Mouse (Mus musculus): ENCODE measurements around the gene Dus1l. TPM values are rescaled to one million over a fixed set of nuclear protein-coding genes. Genes with fewer than 3 reads are reported as not detected.
A peak's percentile ranks its signal among the peaks of the same experiment; 100 is the strongest.

Dus1l gene
- polyA plus RNA-seq, 1 experiment from 2014 or later = 66.0 TPM

GRCm38 (mm10) chr11:120829757-120830532 is 33.7 kb upstream of the Dus1l start:
- peaks cover 7% of the 10 kb centered on the region for H3K4me1 ChIP-seq (replicated peaks; ENCODE audit: insufficient read depth, low read length)
- no peak overlapping the region for H3K27ac ChIP-seq
- DNase-seq (ENCODE audit: low spot score) (no peak), ATAC-seq (replicated peaks; ENCODE audit: low FRiP score, low read depth) (no peak)
- H3K36me3 ChIP-seq (ENCODE audit: insufficient read depth, low read length) = 0 out of 2 replicates have a peak, but pooled peaks cover 5% of the 10 kb centered on the region
- WGBS = 85% methylated on average over 10 of the region's 10 CpGs
- TF ChIP-seq CTCF (IDR thresholded peaks at IDR 0.05; ENCODE audit: low read depth) = no peak
- no peak overlapping the region for H3K9ac ChIP-seq (ENCODE audit: low read depth, low read length)
- no peak overlapping the region for H3K4me2 ChIP-seq (ENCODE audit: low read length)
- H3K9me3 ChIP-seq (replicated peaks; ENCODE audit: low read length) = no peaks in the 10 kb centered on the region
- no peaks in the 10 kb centered on the region for H3K27me3 ChIP-seq (ENCODE audit: insufficient read depth, low read length)
- H3K4me3 ChIP-seq (replicated peaks; ENCODE audit: low read depth, low read length) = no peak overlapping the region

GRCm38 (mm10) chr11:120828416-120828815 is 32.2 kb upstream of the Dus1l start:
- no peak for DNase-seq (ENCODE audit: low spot score)
- Histone ChIP-seq H3K36me3 (ENCODE audit: insufficient read depth, low read length) (0 out of 2 replicates have a peak, but pooled peaks cover 5% of the 10 kb centered on the region), H3K27me3 (ENCODE audit: insufficient read depth, low read length) (no peaks in the 10 kb centered on the region), H3K27ac (no peak overlapping the region), H3K4me1 (replicated peaks; ENCODE audit: insufficient read depth, low read length) (peaks cover 10% of the 10 kb centered on the region), H3K4me2 (ENCODE audit: low read length) (no peak overlapping the region), H3K4me3 (replicated peaks; ENCODE audit: low read depth, low read length) (no peak overlapping the region), H3K9ac (ENCODE audit: low read depth, low read length) (no peak overlapping the region), H3K9me3 (replicated peaks; ENCODE audit: low read length) (no peaks in the 10 kb centered on the region)
- no peak for TF ChIP-seq CTCF (IDR thresholded peaks at IDR 0.05; ENCODE audit: low read depth)
- WGBS = 73% methylated on average over 4 of the region's 4 CpGs
- ATAC-seq (replicated peaks; ENCODE audit: low FRiP score, low read depth) = no peak

GRCm38 (mm10) chr11:120826016-120826953 is 30.1 kb upstream of the Dus1l start:
- ATAC-seq (replicated peaks; ENCODE audit: low FRiP score, low read depth) (no peak), DNase-seq (ENCODE audit: low spot score) (no peak)
- Histone ChIP-seq H3K9ac (ENCODE audit: low read depth, low read length) (no peak overlapping the region), H3K4me1 (replicated peaks; ENCODE audit: insufficient read depth, low read length) (peaks cover 21% of the 10 kb centered on the region), H3K9me3 (replicated peaks; ENCODE audit: low read length) (no peaks in the 10 kb centered on the region), H3K4me3 (replicated peaks; ENCODE audit: low read depth, low read length) (no peak overlapping the region), H3K27me3 (ENCODE audit: insufficient read depth, low read length) (no peaks in the 10 kb centered on the region), H3K27ac (0 out of 2 replicates have a peak overlapping the region, but pooled peaks have one; percentile 94), H3K36me3 (ENCODE audit: insufficient read depth, low read length) (0 out of 2 replicates have a peak, but pooled peaks cover 5% of the 10 kb centered on the region), H3K4me2 (ENCODE audit: low read length) (no peak overlapping the region)
- 0 out of 2 replicates have a peak, but pooled peaks have one; percentile 2 for TF ChIP-seq CTCF (IDR thresholded peaks at IDR 0.05; ENCODE audit: low read depth)
- 86% methylated on average over 8 of the region's 8 CpGs for WGBS

- H3K4me2 ChIP-seq (ENCODE audit: low read length) = peak overlapping the region; percentile 92
- ATAC-seq (replicated peaks; ENCODE audit: low FRiP score, low read depth) (no peak), DNase-seq (ENCODE audit: low spot score) (no peak)
- peak overlapping the region; percentile 94 for H3K27ac ChIP-seq
- H3K4me3 ChIP-seq (replicated peaks; ENCODE audit: low read depth, low read length) = peak overlapping the region; percentile 66; the same call in 1 of the 2 replicates
- 43% methylated on average over 4 of the region's 4 CpGs for WGBS
- H3K36me3 ChIP-seq (ENCODE audit: insufficient read depth, low read length) = 0 out of 2 replicates have a peak, but pooled peaks cover 10% of the 10 kb centered on the region
- peaks cover 21% of the 10 kb centered on the region for H3K4me1 ChIP-seq (replicated peaks; ENCODE audit: insufficient read depth, low read length)
- no peaks in the 10 kb centered on the region for H3K27me3 ChIP-seq (ENCODE audit: insufficient read depth, low read length)
- no peak for TF ChIP-seq CTCF (IDR thresholded peaks at IDR 0.05; ENCODE audit: low read depth)
- H3K9ac ChIP-seq (ENCODE audit: low read depth, low read length) = peak overlapping the region; percentile 87
- no peaks in the 10 kb centered on the region for H3K9me3 ChIP-seq (replicated peaks; ENCODE audit: low read length)
These were observed 29.2 kb upstream of the Dus1l start for GRCm38 (mm10) chr11:120825289-120825863.

GRCm38 (mm10) chr11:120824787-120825288 is 28.6 kb upstream of the Dus1l start:
- Histone ChIP-seq H3K9ac (ENCODE audit: low read depth, low read length) (peak overlapping the region; percentile 87), H3K27ac (peak overlapping the region; percentile 94), H3K27me3 (ENCODE audit: insufficient read depth, low read length) (no peaks in the 10 kb centered on the region), H3K4me2 (ENCODE audit: low read length) (peak overlapping the region; percentile 92), H3K4me3 (replicated peaks; ENCODE audit: low read depth, low read length) (peak overlapping the region; percentile 66), H3K9me3 (replicated peaks; ENCODE audit: low read length) (no peaks in the 10 kb centered on the region), H3K4me1 (replicated peaks; ENCODE audit: insufficient read depth, low read length) (peaks cover 21% of the 10 kb centered on the region), H3K36me3 (ENCODE audit: insufficient read depth, low read length) (0 out of 2 replicates have a peak, but pooled peaks cover 11% of the 10 kb centered on the region)
- peak; percentile 15; the same call in 1 of the 2 replicates for ATAC-seq (replicated peaks; ENCODE audit: low FRiP score, low read depth)
- no peak for TF ChIP-seq CTCF (IDR thresholded peaks at IDR 0.05; ENCODE audit: low read depth)
- WGBS = under 1% methylated on average over 21 of the region's 21 CpGs
- no peak for DNase-seq (ENCODE audit: low spot score)

All from kidney, postnatal 0 days (tissue).